ENCODE assay signal across 8 mouse cellular contexts in the genomic region with DNA sequence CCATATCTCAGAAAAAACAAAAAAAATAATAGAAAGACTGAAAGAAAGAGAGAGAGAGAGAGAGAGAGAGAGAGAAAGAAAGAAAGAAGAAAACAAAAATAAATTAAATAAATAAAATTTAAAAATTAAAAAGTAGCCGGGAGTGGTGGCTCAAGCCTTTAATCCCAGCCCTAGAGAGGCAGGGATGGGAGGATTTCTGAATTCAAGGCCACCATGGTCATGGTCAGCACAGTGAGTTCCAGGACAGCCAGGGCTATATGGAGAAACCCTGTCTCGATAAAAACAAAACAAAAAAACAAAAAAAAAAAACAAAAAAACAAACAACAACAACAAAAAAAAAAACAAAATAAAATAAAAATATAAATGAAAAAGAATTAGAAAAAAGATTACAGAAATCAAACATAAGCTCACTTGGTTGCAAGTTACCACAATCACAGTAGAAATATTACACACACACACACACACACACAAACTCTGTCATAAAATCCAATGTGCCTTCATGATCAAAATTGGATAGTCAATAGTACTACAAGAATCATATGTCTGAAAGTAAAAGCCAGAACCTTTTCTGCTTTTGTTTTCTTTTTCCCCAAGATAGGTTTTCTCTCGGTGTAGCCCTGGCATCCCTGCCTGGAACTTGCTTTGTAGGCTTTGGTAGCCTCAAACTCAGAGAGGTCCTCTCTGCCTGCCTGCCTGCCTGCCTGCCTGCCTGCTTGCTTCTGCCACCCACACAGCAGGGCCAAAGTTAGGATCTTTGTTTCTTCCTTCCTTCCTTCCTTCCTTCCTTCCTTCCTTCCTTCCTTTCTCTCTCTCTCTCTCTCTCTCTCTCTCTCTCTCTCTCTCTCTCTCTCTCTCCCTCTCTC.
A peak's percentile ranks its signal among the peaks of the same experiment; 100 is the strongest.
DNase-seq lines count a peak whose midpoint lies in the region; ATAC-seq lines count a peak whose summit lies in the region.
"Not testable (repeated sequence)": the region's sequence is repeated elsewhere in the genome, so short reads cannot be mapped to it uniquely, and the experiment has no call there.

No protein-coding gene starts in this region.

- intact Hi-C loops in left cerebral cortex, postnatal 10 days (cut with DNase I) = not testable (repeated sequence)

- peak; percentile 27 for DNase-seq in adrenal gland, adult 8-10 months
- peak; percentile 11 to 21 for DNase-seq in heart, adult 9 months (ENCODE audit: low spot score in 2 of 2)
- DNase-seq in kidney, adult 11 months = peak; percentile 33
- DNase-seq in left cerebral cortex, postnatal 10 days (ENCODE audit: extremely low spot score in 1 of 2, low spot score in 2 of 2) = peak; percentile 15 to 81
- DNase-seq in lung, postnatal 36 days = peak; percentile 25
- DNase-seq in right cerebral cortex, adult 2 months (ENCODE audit: low spot score in 2 of 2) = peak; percentile 1 to 7
- DNase-seq in urinary bladder, adult 2 months (ENCODE audit: low spot score) = peak; percentile 45

- ATAC-seq in erythroblast, adult 5-6 weeks (replicated peaks; ENCODE audit: low FRiP score, poor library complexity, severe bottlenecking) = peak; percentile 98

Comparison
In these comparisons a context has a peak if more than half of its experiments do, and no peak if none do; other contexts are left out.
1. Peak in every context shown above with its lines: DNase-seq and ATAC-seq.